Mouse (Mus musculus) liver, embryonic 14.5 days (tissue): Measurements from ENCODE around the gene Lrmda.

Experiments used
- CTCF ChIP-seq: IDR thresholded peaks from 2 replicates; pipeline ENCODE4 v1.5.1; 2016; ENCODE audit warnings: antibody characterized with exemption, low read depth, control low read depth
- EP300 ChIP-seq: IDR thresholded peaks from 2 replicates; pipeline ENCODE4 v1.6.1; 2016; ENCODE audit warnings: antibody characterized with exemption, low read depth

GRCm38 (mm10) chr14:22995184-22995935, 975.8 kb downstream of the Lrmda start:
- TF ChIP-seq CTCF (no peak), EP300 (no peak)
